Mouse (Mus musculus) urinary bladder, postnatal 36 days (tissue): ENCODE data around the gene Rab4a.
"Not testable (repeated sequence)": the region's sequence is repeated elsewhere in the genome, so short reads cannot be mapped to it uniquely, and the experiment has no call there.

Experiments used
- DNase-seq, 2 experiments: peaks; one replicate each; pipeline ENCODE4 v3.0.0; 2022; ENCODE audit warnings: low spot score in 2 of 2, mixed read lengths in 1 of 2

Rab4a gene

GRCm38 (mm10) chr8:123788416-123789170 is 17.2 kb upstream of the Rab4a start:
- no peak for DNase-seq

GRCm38 (mm10) chr8:123789461-123789860 is 16.3 kb upstream of the Rab4a start:
- no peak for DNase-seq

DNA sequence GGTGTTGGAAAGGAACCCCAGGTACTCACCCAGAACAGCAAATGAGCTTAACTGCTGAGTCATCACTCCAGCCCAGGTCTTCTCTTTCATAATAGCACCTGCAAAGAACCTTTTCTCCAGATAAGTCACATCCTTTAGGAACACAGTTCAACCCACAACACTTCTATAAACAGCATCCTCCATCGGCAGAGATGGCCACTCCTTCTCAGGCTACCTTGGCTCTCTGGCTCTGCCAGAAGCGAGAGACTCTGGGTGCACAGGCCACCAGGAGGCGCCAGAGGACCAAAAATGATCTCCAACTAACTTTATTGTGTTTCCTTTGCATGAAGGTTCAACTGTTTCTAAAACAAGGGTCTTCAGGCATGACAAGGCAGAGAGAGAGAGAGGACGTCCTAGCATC is 15.8 kb upstream of the Rab4a start:
- DNase-seq, result peak; percentile 83 to 88

DNA sequence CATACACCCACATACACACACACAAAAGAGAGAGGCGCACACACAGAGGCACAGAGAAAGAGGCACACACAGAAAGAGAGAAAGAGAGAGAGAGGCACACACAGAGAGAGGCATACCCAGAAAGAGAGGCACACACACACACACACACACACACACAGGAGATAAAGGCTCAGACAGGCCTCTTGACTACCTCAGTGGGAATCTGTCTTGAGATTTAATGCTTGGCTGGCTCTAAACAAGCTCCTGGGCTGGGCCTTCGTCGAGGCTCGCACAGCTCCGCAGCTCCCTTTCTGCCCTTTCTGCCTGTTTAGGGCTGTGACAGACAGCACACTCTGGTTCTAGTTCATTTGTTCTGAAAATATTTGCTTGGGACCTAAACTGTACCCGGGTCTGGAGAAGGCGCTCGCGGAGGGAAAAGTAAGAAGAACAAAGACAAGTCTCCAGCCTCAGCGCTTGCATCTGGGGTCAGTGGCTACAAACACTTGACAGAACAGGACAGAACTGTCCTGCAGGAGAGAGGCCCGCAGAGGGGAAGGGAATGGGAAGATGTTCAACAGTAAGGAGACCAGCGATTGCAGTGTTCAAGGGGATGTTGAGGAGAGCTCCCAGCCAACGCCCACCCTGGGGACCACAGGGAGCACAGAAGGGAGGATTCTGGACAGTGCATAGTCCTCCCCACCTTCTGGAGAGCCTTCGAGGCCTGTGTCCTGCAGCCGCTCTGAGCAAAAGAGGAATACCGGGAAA is 14.5 kb upstream of the Rab4a start:
- DNase-seq, result no peak

DNA sequence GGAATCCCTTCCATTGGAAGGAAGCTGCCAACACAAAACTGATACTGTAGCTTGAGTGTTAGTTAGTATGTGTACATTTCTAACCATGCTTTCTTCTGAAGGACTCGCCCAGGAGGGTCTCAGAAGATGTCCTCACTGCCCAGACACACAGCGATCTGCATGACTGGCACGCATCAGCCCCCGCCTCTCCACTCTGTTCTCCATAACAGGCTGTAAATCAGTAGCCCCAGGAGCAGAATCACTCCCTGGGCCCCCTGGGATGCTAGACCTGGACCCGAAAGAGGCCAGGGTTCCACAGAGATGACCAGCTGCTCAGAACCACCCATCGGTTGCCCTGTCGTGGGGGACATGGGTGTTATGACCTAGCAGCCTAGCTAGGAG is 13.9 kb upstream of the Rab4a start:
- no peak for DNase-seq

GRCm38 (mm10) chr8:123793900-123794299 is 11.9 kb upstream of the Rab4a start:
- no peak for DNase-seq

DNA sequence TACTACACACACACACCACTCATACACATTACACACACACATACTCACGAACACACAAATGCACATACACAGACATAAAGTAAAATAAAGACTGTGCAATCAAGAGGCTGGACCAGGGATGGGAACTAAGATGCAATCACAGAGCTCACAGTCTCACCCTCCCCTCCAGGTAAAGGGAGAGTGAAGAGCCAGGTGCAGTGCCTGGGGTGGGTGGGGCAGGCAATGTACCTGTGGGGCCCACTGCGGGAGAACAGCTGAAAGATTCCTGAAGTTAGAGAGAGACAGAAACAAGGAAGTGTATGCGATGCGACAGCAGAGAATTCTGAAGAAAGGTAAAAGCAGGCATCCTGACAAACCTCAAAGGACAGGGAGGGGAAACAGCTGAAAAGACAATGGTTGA is 11.0 kb upstream of the Rab4a start:
- no peak for DNase-seq

DNA sequence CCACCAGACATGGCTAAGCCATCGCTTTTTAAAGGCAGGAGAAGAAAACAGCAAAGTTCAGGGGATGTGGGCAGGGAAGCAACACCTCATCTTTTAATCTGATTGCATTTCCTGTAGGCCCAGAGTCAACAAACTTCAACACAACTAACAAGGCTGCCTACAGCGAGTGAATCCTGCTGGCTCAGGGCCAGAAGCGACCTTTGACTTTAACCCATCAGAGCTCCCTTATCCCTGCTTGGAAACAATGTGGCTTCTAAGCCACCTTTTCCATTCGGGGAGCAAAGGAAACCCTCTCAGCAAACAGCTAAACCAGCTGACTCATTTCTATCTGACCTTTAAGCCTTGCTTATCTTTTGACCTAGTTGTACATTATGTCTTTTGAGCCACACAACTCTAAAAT is 9.0 kb upstream of the Rab4a start:
- DNase-seq, result no peak

GRCm38 (mm10) chr8:123797928-123798327 is 7.9 kb upstream of the Rab4a start:
- DNase-seq, result no peak

DNA sequence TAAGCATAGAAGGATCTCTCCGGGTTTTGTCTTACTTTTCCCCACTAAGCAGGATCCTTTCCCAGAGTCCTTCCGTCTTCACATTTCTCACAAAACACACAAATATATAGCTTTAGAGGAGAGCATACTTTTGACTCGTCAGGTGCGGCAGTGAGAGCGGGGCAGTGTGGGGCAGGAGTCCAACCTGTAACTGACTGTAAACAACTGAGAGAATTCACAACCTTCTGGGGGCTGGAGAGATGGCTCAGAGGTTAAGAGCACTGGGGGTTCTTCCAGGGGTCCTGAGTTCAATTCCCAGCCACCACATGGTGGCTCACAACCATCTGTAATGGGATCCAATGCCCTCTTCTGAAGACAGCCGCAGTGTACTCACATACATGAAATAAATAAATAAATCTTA is 6.4 kb upstream of the Rab4a start:
- no peak for DNase-seq

DNA sequence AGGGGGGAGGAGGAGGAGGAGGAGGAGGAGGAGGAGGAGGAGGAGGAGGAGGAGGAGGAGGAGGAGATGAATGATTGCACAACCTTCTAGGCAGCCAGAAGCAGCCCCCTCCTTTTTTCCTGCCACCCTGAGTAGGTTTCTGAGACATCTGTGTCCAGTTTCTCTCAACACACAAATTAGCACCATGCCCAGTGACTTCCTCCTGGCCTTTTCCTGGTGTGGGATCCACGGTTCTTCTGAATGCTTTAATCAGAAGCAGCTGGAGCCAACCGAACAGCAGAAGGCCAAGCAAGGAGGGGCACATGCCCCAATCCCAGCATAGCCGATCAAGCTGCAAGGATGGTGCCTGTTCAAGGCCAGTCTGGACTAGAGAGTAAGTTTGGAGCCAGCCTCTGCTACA is 5.9 kb upstream of the Rab4a start:
- DNase-seq, result no peak

- no peak for DNase-seq
Measured at GRCm38 (mm10) chr8:123800867-123801266, 4.9 kb upstream of the Rab4a start.

GRCm38 (mm10) chr8:123801538-123801937 is 4.2 kb upstream of the Rab4a start:
- no peak for DNase-seq

GRCm38 (mm10) chr8:123803639-123804038 is 2.1 kb upstream of the Rab4a start:
- DNase-seq, result no peak

GRCm38 (mm10) chr8:123804586-123804985 is 1.2 kb upstream of the Rab4a start:
- no peak for DNase-seq

- no peak for DNase-seq
Measured at GRCm38 (mm10) chr8:123805209-123805717, 522 bp upstream of the Rab4a start.

GRCm38 (mm10) chr8:123806374-123806935 is 670 bp downstream of the Rab4a start:
- DNase-seq, result no peak

DNA sequence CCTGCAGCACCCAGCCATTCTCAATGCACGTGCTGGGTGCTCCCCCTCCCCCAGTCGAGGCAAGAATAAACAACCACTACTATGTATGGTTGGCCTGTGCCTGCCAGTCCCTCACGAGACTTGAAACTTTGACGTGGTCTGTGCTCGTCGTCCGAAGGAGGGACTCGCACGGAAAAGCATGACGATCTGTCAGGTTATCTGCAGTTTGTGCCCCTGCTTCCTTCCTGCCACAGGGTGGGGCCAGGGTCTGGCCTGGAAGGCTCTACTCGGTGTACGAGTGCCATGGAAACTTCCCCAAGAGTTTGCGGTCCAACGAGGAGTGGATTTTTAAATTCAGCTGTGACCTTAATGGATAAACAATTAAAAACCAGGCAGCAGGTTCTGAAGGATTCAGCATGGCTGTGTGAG is 1.2 kb downstream of the Rab4a start:
- no peak for DNase-seq

DNA sequence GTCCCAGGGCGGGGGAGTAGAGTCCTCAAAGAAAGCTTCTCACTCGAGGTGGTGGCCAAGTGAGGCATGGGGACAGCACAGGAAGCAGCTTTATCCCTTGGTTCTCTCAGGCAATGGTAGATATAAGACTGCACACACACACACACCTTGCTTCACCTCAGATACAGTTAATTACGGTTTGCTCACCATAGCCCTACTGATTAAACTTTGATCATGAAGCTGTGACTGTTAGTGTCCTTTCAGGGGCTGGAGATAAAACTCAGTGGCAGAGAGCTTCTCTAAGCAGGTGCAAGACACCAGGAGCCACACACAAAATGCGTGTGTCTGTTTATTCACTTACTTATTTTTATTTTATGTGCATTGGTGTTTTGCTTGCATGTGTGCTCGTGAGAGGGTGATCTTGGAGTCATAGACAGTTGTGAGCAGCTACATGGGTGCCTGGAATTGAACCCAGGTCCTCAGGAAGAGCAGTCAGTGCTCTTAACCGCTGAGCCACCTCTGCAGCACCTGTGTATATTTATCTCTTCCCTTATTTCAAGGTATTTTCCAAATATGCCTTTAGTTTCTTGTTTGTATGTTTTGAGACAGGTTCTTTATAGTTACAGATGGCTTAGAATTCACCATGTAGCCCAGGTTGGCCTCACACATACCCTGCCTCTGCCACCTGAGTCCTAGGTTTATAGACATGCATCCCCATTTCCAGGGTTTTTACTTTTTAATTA is 2.2 kb downstream of the Rab4a start:
- DNase-seq, result no peak

DNA sequence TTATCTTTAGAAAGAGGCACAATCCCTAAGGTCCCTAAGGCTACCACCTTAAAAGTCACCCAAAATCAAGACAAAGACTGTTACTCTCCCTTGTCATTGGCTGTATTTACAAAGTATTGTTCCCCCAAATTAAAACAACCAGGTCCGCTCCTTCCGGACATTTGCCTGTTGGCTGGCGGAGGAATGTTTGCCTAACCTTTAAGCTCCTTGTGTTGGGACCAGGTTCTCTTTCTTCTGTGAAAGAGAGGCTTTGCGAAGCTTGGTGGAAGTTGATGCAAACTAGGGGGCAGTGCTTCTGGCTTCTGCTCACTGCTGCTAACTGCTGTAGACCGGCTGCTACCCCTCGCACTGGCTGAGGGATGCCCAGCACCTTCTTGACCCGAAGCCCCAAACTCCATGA is 2.9 kb downstream of the Rab4a start:
- DNase-seq, result no peak

DNA sequence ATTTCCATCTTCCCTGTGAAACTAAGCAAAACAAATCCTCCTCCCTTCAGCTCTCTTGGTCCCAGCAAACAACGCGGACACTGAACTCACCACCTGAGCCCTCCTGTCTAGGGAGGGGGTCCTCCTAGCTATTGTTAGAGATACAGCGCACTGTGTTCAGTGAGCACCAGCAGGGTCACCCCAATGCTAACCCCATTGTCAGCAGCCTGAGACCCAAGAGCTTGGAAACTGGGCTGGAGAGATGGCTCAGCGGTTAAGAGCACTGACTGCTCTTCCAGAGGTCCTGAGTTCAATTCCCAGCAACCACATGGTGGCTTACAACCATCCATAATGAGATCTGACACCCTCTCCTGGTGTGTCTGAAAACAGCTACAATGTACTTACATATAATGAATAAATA is 3.6 kb downstream of the Rab4a start:
- DNase-seq, result not testable (repeated sequence)

DNA sequence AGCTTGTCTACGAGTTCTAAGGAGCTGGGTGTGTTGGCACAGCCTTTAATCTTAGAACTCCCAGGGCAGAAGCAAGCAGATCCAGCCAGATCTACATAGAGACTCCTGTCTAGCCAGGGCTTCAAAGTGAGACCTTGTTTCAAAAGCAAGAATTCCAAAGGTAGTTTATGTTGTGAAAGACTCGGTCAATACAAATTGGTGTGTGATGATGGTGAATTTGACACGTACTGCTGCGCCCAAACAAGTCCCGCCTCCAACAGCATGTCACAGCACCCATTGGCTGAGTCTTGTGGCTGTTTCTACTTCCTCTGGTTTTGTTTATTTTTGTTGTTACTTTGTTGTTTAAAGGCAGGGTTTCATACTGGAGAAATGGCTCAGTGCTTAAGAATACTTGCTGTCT is 6.4 kb downstream of the Rab4a start:
- DNase-seq, result no peak
